Mouse (Mus musculus) kidney, postnatal 4 days (tissue): ENCODE measurements at regions not wholly inside any gene's neighbourhood (a gene's known extent, or its start where the extent isn't known, plus 50 kb on each side); places are given as distances from the start of the nearest gene placed in this dataset.

Experiments
- DNase-seq, 2 experiments: peaks; one replicate each; pipeline ENCODE4 v3.0.0; 2021; ENCODE audit warnings: mixed read lengths in 2 of 2

- peak; percentile 27 to 28 for DNase-seq
Observed at GRCm38 (mm10) chr4:124446615-124447014, 164.0 kb downstream of the 3100002H09Rik start.

DNA sequence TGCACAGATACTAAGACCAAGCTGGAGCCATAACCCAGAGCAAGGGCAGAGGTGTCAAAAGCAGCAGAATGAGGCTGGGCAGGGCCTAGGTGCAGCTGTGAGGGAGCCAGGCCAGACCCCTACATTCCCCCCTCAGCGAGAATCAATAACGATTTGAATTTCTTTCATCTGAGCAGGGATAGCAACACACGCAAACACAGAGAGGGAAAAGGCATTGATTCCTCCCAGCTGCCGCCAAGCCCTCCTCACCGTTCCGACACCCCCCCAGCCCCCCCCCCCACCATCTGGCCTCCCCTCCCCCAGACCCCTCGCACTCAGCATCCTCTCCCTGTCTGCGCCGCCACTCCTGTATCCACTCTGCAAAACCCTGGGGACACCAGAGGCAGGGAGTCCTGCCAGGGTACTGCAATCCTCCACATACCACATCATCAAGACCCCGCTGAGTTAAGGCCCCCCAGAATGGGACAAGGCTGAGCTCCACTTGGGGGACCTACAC, 166.9 kb downstream of the 3100002H09Rik start:
- DNase-seq = no peak

- no peak for DNase-seq
Observed at GRCm38 (mm10) chr4:124443130-124443503, 167.5 kb downstream of the 3100002H09Rik start.

GRCm38 (mm10) chr4:124442491-124443129, 168.0 kb downstream of the 3100002H09Rik start:
- DNase-seq = no peak

- DNase-seq = no peak
Observed at GRCm38 (mm10) chr4:124441737-124442487, 168.7 kb downstream of the 3100002H09Rik start.

DNA sequence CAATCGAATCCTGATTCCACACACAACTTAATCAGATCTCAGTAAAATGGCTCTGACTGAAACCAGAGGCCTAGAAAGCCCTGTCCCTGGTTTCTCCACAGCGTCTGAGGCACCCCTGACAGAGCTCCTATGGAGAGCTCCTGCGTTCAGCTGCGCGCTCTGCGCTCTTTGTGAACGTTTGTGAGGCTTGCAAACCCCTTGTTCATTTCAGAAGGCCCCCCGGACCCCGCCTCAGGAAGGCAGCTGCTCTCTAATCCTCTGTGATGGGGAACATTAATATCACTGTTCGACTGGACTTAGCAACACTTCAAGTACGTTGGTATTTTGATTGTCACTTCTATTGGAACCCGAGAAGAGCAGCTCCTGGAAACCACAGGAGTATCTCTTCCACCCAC, 175.6 kb downstream of the 3100002H09Rik start:
- DNase-seq = no peak

- DNase-seq = peak; percentile 52 to 60
Observed at GRCm38 (mm10) chr4:124434059-124435039, 176.3 kb downstream of the 3100002H09Rik start.

DNA sequence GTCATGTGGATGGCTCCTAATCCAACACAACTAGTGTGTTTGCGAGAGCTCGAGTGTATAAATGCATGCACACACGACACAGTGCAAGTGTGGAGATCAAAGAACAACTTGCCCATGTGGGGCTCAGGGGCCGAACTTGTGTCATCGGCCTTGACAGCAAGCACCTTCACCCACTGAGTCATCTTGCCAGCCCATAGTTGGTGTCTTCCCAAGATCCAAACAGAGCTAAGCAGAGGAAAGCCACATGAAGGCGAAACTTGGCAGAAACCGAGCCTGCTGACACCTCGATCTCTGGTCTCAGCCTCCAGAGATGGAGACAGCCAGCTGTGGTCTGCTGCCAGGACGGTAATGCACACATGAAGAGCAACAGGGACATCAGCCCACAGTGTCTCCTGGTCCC, 177.1 kb downstream of the 3100002H09Rik start:
- DNase-seq = no peak

DNA sequence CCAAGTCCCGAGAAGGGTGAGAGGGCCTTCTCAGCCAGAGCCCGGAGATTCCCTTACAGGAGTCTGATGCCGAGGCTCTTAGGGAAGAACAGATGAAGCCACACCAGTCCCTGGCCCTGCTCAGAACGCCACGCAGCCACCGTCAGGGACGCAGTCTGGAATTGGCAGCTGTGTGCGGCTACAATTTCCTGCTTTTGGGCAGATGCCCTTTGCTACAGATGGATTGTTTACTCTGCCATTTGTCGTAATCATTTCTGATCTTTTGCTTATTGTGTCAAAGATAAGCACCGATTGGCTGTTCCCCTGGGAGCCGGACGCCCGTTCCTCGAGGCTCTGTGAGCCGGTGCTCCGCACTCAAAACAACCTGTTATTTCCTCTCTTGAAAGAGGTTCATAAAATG, 179.4 kb downstream of the 3100002H09Rik start:
- DNase-seq = no peak

GRCm38 (mm10) chr4:124428844-124429243, 181.8 kb downstream of the 3100002H09Rik start:
- no peak for DNase-seq

- DNase-seq = no peak
Observed at GRCm38 (mm10) chr4:124422406-124422805, 188.2 kb downstream of the 3100002H09Rik start.

DNA sequence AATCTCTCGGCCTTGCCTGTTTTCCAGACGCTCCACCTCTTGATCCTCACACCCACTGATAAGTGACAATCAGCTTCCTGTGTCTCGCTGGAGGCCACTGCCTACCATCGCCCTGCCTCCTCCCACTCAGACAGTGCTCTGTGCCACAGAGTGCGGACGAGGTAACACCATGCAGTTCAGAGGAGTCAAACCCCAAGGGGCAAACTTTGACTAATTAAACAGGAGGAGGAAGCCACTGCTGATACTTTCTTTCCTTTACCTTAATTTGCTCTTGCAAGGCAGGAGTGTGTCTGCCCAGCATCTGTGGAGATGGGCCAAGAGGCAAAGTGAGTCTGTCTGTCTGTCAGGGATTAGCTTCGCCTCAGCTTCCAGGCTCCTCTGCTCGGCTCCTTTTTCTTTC, 192.2 kb downstream of the 3100002H09Rik start:
- DNase-seq = no peak

- DNase-seq = no peak
Observed at GRCm38 (mm10) chr4:124417176-124417575, 193.4 kb downstream of the 3100002H09Rik start.

GRCm38 (mm10) chr4:124416266-124416665, 194.3 kb downstream of the 3100002H09Rik start:
- DNase-seq = no peak

DNA sequence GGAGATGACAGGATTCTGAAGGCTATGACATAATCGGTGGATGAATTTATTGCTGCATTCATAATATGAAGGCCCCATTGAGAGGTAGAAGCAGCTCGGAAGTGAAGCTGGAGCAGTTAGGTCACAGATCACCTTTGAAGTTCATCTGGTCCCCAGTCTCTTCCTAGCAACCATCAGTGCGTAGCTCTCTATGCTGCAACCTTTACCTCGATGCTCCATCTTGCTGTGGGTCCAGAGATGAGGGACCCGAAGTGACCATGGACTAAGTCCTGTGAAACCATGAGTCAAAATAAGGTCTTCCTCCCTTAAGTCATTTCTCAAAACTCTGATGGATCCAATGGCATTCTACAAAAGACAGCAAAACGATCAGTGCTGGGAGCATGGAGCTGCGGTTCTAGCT, 196.2 kb downstream of the 3100002H09Rik start:
- no peak for DNase-seq

DNA sequence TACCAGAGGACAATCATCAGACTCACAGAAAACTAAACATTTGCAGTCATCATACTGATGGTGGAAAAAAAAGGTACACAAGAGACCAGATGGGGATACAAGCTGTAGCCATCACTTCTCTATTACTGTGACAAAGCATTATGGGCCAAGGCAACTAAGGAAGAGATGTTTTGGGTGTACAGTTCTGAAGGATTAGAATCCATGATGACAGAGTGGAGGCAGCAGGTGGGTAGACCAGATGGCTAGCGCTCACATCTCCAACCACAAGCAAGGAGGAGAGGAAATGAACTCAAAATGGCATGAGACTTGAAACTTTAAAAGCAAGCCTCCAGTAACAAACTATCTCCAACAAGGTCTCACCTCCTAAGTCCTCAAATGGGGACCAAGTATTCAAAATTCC, 201.3 kb downstream of the 3100002H09Rik start:
- no peak for DNase-seq

DNA sequence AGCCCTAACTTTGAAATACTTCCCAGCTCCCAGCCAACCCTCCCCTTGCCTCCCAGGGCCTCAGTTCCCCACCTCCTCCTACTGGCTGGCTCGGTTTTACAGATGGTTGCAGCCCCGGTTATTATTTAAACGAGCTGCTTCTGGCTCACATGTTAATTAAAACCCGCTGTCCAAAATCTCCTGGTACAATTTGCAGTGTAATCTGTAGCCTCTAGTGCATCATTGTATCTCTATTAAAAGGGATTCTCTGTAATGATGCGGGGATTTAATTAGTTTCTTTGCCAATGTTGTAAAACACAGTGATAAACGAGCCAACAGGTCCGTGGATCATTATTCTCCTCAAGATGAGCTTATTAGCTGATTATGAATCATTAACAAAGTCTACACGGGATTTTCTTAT, 208.5 kb downstream of the 3100002H09Rik start:
- no peak for DNase-seq

GRCm38 (mm10) chr4:124400741-124401140, 209.9 kb downstream of the 3100002H09Rik start:
- no peak for DNase-seq

GRCm38 (mm10) chr4:124400136-124400675, 210.4 kb downstream of the 3100002H09Rik start:
- DNase-seq = no peak

- no peak for DNase-seq
Observed at GRCm38 (mm10) chr4:124398354-124398753, 212.2 kb downstream of the 3100002H09Rik start.

- no peak for DNase-seq
Observed at GRCm38 (mm10) chr4:124396566-124397283, 213.9 kb downstream of the 3100002H09Rik start.

DNA sequence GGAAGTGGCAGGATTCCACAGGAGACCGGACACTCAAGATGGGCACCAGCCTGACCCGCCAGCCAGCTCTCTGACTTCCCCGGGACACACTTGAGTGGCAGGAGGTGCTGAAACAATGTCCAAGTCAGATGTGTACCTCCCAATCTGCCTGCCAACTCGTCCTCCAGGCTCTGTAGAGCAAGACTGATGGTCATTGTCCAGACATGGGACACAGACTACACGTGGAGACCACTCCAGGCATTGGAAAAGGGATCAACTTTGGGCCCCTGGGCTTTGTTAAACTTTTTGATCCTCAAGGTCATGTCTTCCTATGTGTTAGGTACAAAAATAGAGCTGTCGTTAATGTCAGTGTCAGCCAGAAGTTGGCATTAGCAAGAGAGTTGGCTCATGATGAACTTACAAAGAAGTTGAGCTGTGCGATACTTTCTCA, 214.6 kb downstream of the 3100002H09Rik start:
- DNase-seq = no peak
